Mouse (Mus musculus): ENCODE results near the gene Phlda3. TPM values are rescaled to one million over a fixed set of nuclear protein-coding genes. Genes with fewer than 3 reads are reported as not detected.

The Phlda3 gene
- polyA plus RNA-seq, 1 experiment from 2014 or later: 87.5 TPM

GRCm38 (mm10) chr1:135729821-135730220, 36.1 kb upstream of the Phlda3 start:
- 18% methylated on average over 4 of the region's 4 CpGs for WGBS
- H3K9me3 ChIP-seq (ENCODE audit: low read length): no peaks in the 10 kb centered on the region

GRCm38 (mm10) chr1:135730296-135730695, 35.6 kb upstream of the Phlda3 start:
- H3K4me3 ChIP-seq (ENCODE audit: low read length): peak overlapping the region; percentile 58
- H3K27me3 ChIP-seq (ENCODE audit: insufficient read depth, low read length): no peaks in the 10 kb centered on the region
- H3K27ac ChIP-seq (ENCODE audit: low read length): peak overlapping the region; percentile 95
- WGBS: 37% methylated on average over 3 of the region's 3 CpGs
- H3K9me3 ChIP-seq (ENCODE audit: low read length): no peaks in the 10 kb centered on the region
- peaks cover 65% of the 10 kb centered on the region for H3K4me1 ChIP-seq (ENCODE audit: insufficient read depth, low read length)
- no peaks in the 10 kb centered on the region for H3K36me3 ChIP-seq (ENCODE audit: insufficient read depth, low read length)
- peak overlapping the region; percentile 73 for H3K4me2 ChIP-seq (replicated peaks; ENCODE audit: low read depth, low read length)
- ATAC-seq (ENCODE audit: low FRiP score, low TSS enrichment): no peak
- H3K9ac ChIP-seq (replicated peaks; ENCODE audit: low read length): peak overlapping the region; percentile 74

More at GRCm38 (mm10) chr1:135729821-135730220, 36.1 kb upstream of the Phlda3 start:
- Histone ChIP-seq H3K4me2 (replicated peaks; ENCODE audit: low read depth, low read length) (peak overlapping the region; percentile 73), H3K4me1 (ENCODE audit: insufficient read depth, low read length) (peaks cover 61% of the 10 kb centered on the region), H3K4me3 (ENCODE audit: low read length) (peak overlapping the region; percentile 58), H3K27ac (ENCODE audit: low read length) (peak overlapping the region; percentile 95), H3K36me3 (ENCODE audit: insufficient read depth, low read length) (no peaks in the 10 kb centered on the region), H3K9ac (replicated peaks; ENCODE audit: low read length) (peak overlapping the region; percentile 74), H3K27me3 (ENCODE audit: insufficient read depth, low read length) (no peaks in the 10 kb centered on the region)
- no peak for ATAC-seq (ENCODE audit: low FRiP score, low TSS enrichment)

- no peaks in the 10 kb centered on the region for H3K9me3 ChIP-seq (ENCODE audit: low read length)
- WGBS: 55% methylated on average over 7 of the region's 7 CpGs
- ATAC-seq (ENCODE audit: low FRiP score, low TSS enrichment): no peak
These were observed 34.5 kb upstream of the Phlda3 start for GRCm38 (mm10) chr1:135731393-135731792.

GRCm38 (mm10) chr1:135731897-135732684, 33.8 kb upstream of the Phlda3 start:
- WGBS: 29% methylated on average over 11 of the region's 11 CpGs
- Histone ChIP-seq H3K4me2 (replicated peaks; ENCODE audit: low read depth, low read length) (peak overlapping the region; percentile 73), H3K4me1 (ENCODE audit: insufficient read depth, low read length) (peaks cover 69% of the 10 kb centered on the region), H3K4me3 (ENCODE audit: low read length) (peak overlapping the region; percentile 58; the same call in 1 of the 2 replicates), H3K27me3 (ENCODE audit: insufficient read depth, low read length) (no peaks in the 10 kb centered on the region), H3K27ac (ENCODE audit: low read length) (peak overlapping the region; percentile 95), H3K9me3 (ENCODE audit: low read length) (no peaks in the 10 kb centered on the region), H3K9ac (replicated peaks; ENCODE audit: low read length) (peak overlapping the region; percentile 57), H3K36me3 (ENCODE audit: insufficient read depth, low read length) (0 out of 2 replicates have a peak, but pooled peaks cover 8% of the 10 kb centered on the region)
- peak; percentile 72 for ATAC-seq (ENCODE audit: low FRiP score, low TSS enrichment)

More at GRCm38 (mm10) chr1:135731393-135731792, 34.5 kb upstream of the Phlda3 start:
- Histone ChIP-seq H3K4me2 (replicated peaks; ENCODE audit: low read depth, low read length) (peak overlapping the region; percentile 73), H3K27ac (ENCODE audit: low read length) (peak overlapping the region; percentile 95), H3K4me3 (ENCODE audit: low read length) (peak overlapping the region; percentile 58), H3K4me1 (ENCODE audit: insufficient read depth, low read length) (peaks cover 69% of the 10 kb centered on the region), H3K27me3 (ENCODE audit: insufficient read depth, low read length) (no peaks in the 10 kb centered on the region), H3K36me3 (ENCODE audit: insufficient read depth, low read length) (0 out of 2 replicates have a peak, but pooled peaks cover 1% of the 10 kb centered on the region), H3K9ac (replicated peaks; ENCODE audit: low read length) (peak overlapping the region; percentile 57)

- ATAC-seq (ENCODE audit: low FRiP score, low TSS enrichment): no peak
- Histone ChIP-seq H3K27me3 (ENCODE audit: insufficient read depth, low read length) (no peaks in the 10 kb centered on the region), H3K27ac (ENCODE audit: low read length) (peak overlapping the region; percentile 76), H3K9me3 (ENCODE audit: low read length) (no peaks in the 10 kb centered on the region), H3K4me3 (ENCODE audit: low read length) (no peak overlapping the region), H3K9ac (replicated peaks; ENCODE audit: low read length) (0 out of 2 replicates have a peak overlapping the region, but pooled peaks have one; percentile 5), H3K4me1 (ENCODE audit: insufficient read depth, low read length) (peaks cover 67% of the 10 kb centered on the region), H3K4me2 (replicated peaks; ENCODE audit: low read depth, low read length) (no peak overlapping the region; the same call in 1 of the 2 replicates), H3K36me3 (ENCODE audit: insufficient read depth, low read length) (0 out of 2 replicates have a peak, but pooled peaks cover 8% of the 10 kb centered on the region)
- WGBS: 34% methylated on average over 6 of the region's 7 CpGs
These were observed 31.5 kb upstream of the Phlda3 start for GRCm38 (mm10) chr1:135734225-135734937.

GRCm38 (mm10) chr1:135735460-135735859, 30.5 kb upstream of the Phlda3 start:
- Histone ChIP-seq H3K4me2 (replicated peaks; ENCODE audit: low read depth, low read length) (no peak overlapping the region), H3K27me3 (ENCODE audit: insufficient read depth, low read length) (no peaks in the 10 kb centered on the region), H3K36me3 (ENCODE audit: insufficient read depth, low read length) (0 out of 2 replicates have a peak, but pooled peaks cover 11% of the 10 kb centered on the region), H3K9ac (replicated peaks; ENCODE audit: low read length) (peak overlapping the region; percentile 47; the same call in 1 of the 2 replicates), H3K4me3 (ENCODE audit: low read length) (no peak overlapping the region), H3K9me3 (ENCODE audit: low read length) (no peaks in the 10 kb centered on the region), H3K27ac (ENCODE audit: low read length) (peak overlapping the region; percentile 76), H3K4me1 (ENCODE audit: insufficient read depth, low read length) (peaks cover 65% of the 10 kb centered on the region)
- 40% methylated on average over 6 of the region's 6 CpGs for WGBS
- ATAC-seq (ENCODE audit: low FRiP score, low TSS enrichment): no peak

- Histone ChIP-seq H3K27me3 (ENCODE audit: insufficient read depth, low read length) (no peaks in the 10 kb centered on the region), H3K27ac (ENCODE audit: low read length) (no peak overlapping the region; the same call in 1 of the 2 replicates), H3K9me3 (ENCODE audit: low read length) (no peaks in the 10 kb centered on the region), H3K4me2 (replicated peaks; ENCODE audit: low read depth, low read length) (no peak overlapping the region), H3K4me1 (ENCODE audit: insufficient read depth, low read length) (peaks cover 37% of the 10 kb centered on the region), H3K4me3 (ENCODE audit: low read length) (no peak overlapping the region), H3K9ac (replicated peaks; ENCODE audit: low read length) (no peak overlapping the region), H3K36me3 (ENCODE audit: insufficient read depth, low read length) (peaks cover 31% of the 10 kb centered on the region)
- no peak for ATAC-seq (ENCODE audit: low FRiP score, low TSS enrichment)
- 72% methylated on average over 7 of the region's 7 CpGs for WGBS
These were observed 20.9 kb upstream of the Phlda3 start for GRCm38 (mm10) chr1:135744987-135745386.

- Histone ChIP-seq H3K27me3 (ENCODE audit: insufficient read depth, low read length) (no peaks in the 10 kb centered on the region), H3K4me1 (ENCODE audit: insufficient read depth, low read length) (peaks cover 26% of the 10 kb centered on the region), H3K4me3 (ENCODE audit: low read length) (no peak overlapping the region), H3K9me3 (ENCODE audit: low read length) (no peaks in the 10 kb centered on the region), H3K4me2 (replicated peaks; ENCODE audit: low read depth, low read length) (no peak overlapping the region), H3K9ac (replicated peaks; ENCODE audit: low read length) (no peak overlapping the region), H3K36me3 (ENCODE audit: insufficient read depth, low read length) (peaks cover 42% of the 10 kb centered on the region), H3K27ac (ENCODE audit: low read length) (no peak overlapping the region)
- ATAC-seq (ENCODE audit: low FRiP score, low TSS enrichment): no peak
- 58% methylated on average over 4 of the region's 4 CpGs for WGBS
These were observed 19.7 kb upstream of the Phlda3 start for GRCm38 (mm10) chr1:135746248-135746647.

- ATAC-seq (ENCODE audit: low FRiP score, low TSS enrichment): peak; percentile 98
- H3K4me2 ChIP-seq (replicated peaks; ENCODE audit: low read depth, low read length): no peak overlapping the region
- no peaks in the 10 kb centered on the region for H3K27me3 ChIP-seq (ENCODE audit: insufficient read depth, low read length)
- peaks cover 7% of the 10 kb centered on the region; the same call in 1 of the 2 replicates for H3K4me1 ChIP-seq (ENCODE audit: insufficient read depth, low read length)
- H3K27ac ChIP-seq (ENCODE audit: low read length): peak overlapping the region; percentile 36; the same call in 1 of the 2 replicates
- H3K9ac ChIP-seq (replicated peaks; ENCODE audit: low read length): peak overlapping the region; percentile 39
- 10% methylated on average over 10 of the region's 10 CpGs for WGBS
- no peak overlapping the region for H3K4me3 ChIP-seq (ENCODE audit: low read length)
- peaks cover 28% of the 10 kb centered on the region for H3K36me3 ChIP-seq (ENCODE audit: insufficient read depth, low read length)
- no peaks in the 10 kb centered on the region for H3K9me3 ChIP-seq (ENCODE audit: low read length)
These were observed 13.1 kb upstream of the Phlda3 start for GRCm38 (mm10) chr1:135752737-135753348.
